Mouse (Mus musculus): ENCODE measurements around the gene Bmf.

Bmf gene

GRCm38 (mm10) chr2:118545242-118546103 lies 4.0 kb downstream of the Bmf start:
- DNase-seq (ENCODE audit: low spot score), result peak; percentile 76

- no peak for DNase-seq (ENCODE audit: low spot score)
Measured at GRCm38 (mm10) chr2:118543893-118544799, 5.3 kb downstream of the Bmf start.

- DNase-seq (ENCODE audit: low spot score), result no peak
Measured at GRCm38 (mm10) chr2:118542971-118543573, 6.4 kb downstream of the Bmf start.

- no peak for DNase-seq (ENCODE audit: low spot score)
Measured at GRCm38 (mm10) chr2:118541716-118542115, 7.8 kb downstream of the Bmf start.

- DNase-seq (ENCODE audit: low spot score), result no peak
Measured at GRCm38 (mm10) chr2:118540691-118541117, 8.8 kb downstream of the Bmf start.

- DNase-seq (ENCODE audit: low spot score), result no peak
Measured at GRCm38 (mm10) chr2:118539881-118540516, 9.5 kb downstream of the Bmf start.

GRCm38 (mm10) chr2:118539040-118539439 lies 10.4 kb downstream of the Bmf start:
- DNase-seq (ENCODE audit: low spot score), result no peak

- no peak for DNase-seq (ENCODE audit: low spot score)
Measured at GRCm38 (mm10) chr2:118537226-118537625, 12.3 kb downstream of the Bmf start.

GRCm38 (mm10) chr2:118536553-118536952 lies 12.9 kb downstream of the Bmf start:
- no peak for DNase-seq (ENCODE audit: low spot score)

- no peak for DNase-seq (ENCODE audit: low spot score)
Measured at GRCm38 (mm10) chr2:118536111-118536510, 13.4 kb downstream of the Bmf start.

- DNase-seq (ENCODE audit: low spot score), result no peak
Measured at GRCm38 (mm10) chr2:118533969-118534368, 15.5 kb downstream of the Bmf start.

GRCm38 (mm10) chr2:118532855-118533675 lies 16.4 kb downstream of the Bmf start:
- DNase-seq (ENCODE audit: low spot score), result no peak

- DNase-seq (ENCODE audit: low spot score), result no peak
Measured at GRCm38 (mm10) chr2:118532401-118532800, 17.1 kb downstream of the Bmf start.

GRCm38 (mm10) chr2:118529466-118530181 lies 19.9 kb downstream of the Bmf start:
- no peak for DNase-seq (ENCODE audit: low spot score)

- no peak for DNase-seq (ENCODE audit: low spot score)
Measured at GRCm38 (mm10) chr2:118526545-118526944, 22.9 kb downstream of the Bmf start.

- no peak for DNase-seq (ENCODE audit: low spot score)
Measured at GRCm38 (mm10) chr2:118524811-118525210, 24.7 kb downstream of the Bmf start.

- DNase-seq (ENCODE audit: low spot score), result no peak
Measured at GRCm38 (mm10) chr2:118523163-118523730, 26.2 kb downstream of the Bmf start.

- DNase-seq (ENCODE audit: low spot score), result no peak
Measured at GRCm38 (mm10) chr2:118522265-118522664, 27.2 kb downstream of the Bmf start.

- no peak for DNase-seq (ENCODE audit: low spot score)
Measured at GRCm38 (mm10) chr2:118520042-118520933, 29.2 kb downstream of the Bmf start.
